Mouse (Mus musculus) cerebellum, adult 2 months (tissue): Measurements from ENCODE around the gene Gm13275. TPM values are rescaled to one million over a fixed set of nuclear protein-coding genes. Genes with fewer than 3 reads are reported as not detected.
"Not testable (repeated sequence)": the region's sequence is repeated elsewhere in the genome, so short reads cannot be mapped to it uniquely, and the experiment has no call there.

Experiments used
- DNase-seq, 2 experiments: peaks; one replicate each; pipeline ENCODE4 v3.0.0; 2021
- H3K27ac ChIP-seq: fragments of 200-500 bp; 2 replicates; pipeline ENCODE4 v1.5.1; 2012; ENCODE audit warnings: low read length, control low read depth, inconsistent platforms; ENCODE audit not compliant: insufficient read depth
- H3K27me3 ChIP-seq: fragments of 200-500 bp; 2 replicates; pipeline ENCODE4 v1.6.1; 2012; ENCODE audit warnings: inconsistent platforms, mild to moderate bottlenecking, low read length, moderate library complexity; ENCODE audit not compliant: control insufficient read depth, insufficient read depth
- H3K4me1 ChIP-seq: fragments of 200-500 bp; 2 replicates; pipeline ENCODE4 v1.6.1; 2011; ENCODE audit warnings: low read length; ENCODE audit not compliant: control insufficient read depth, insufficient read depth
- H3K4me3 ChIP-seq: fragments of 200-500 bp; replicated peaks from 2 replicates; pipeline ENCODE3; 2011; ENCODE audit warnings: mild to moderate bottlenecking, low read depth, low read length, control low read depth; ENCODE audit not compliant: insufficient read depth
- CTCF ChIP-seq: fragments of 200-500 bp; IDR thresholded peaks from 2 replicates; pipeline ENCODE4 v1.5.1; 2011; ENCODE audit warnings: low read depth, mild to moderate bottlenecking, control low read depth, low read length, moderate library complexity, borderline replicate concordance; ENCODE audit not compliant: insufficient read depth
- POLR2A ChIP-seq: fragments of 200-500 bp; IDR thresholded peaks from 2 replicates; pipeline ENCODE4 v1.6.1; 2011; ENCODE audit warnings: low read length, control low read depth, borderline replicate concordance; ENCODE audit not compliant: insufficient read depth
- WGBS: fragments of 180-500 bp; shearing (Covaris S2); methylation state at CpG from one replicate; pipeline ENCODE4 v1.1.7; 2018; 5-methylcytosine and 5-hydroxymethylcytosine counted together
- polyA plus RNA-seq: library from polyadenylated mRNA; depleted of rRNA; stranded (reverse); fragments of >200 nt; gene quantifications from 2 replicates; pipeline ENCODE4 v1.2.3, GENCODE M21; 2012; rRNA removed

The Gm13275 gene
- polyA plus RNA-seq: not detected in 2 replicates

GRCm38 (mm10) chr4:88793936-88794675 is at the start of gene Gm13275:
TSS of gene Gm13275 (plus strand) at chr4:88794487.
- peak; percentile 9; the same call in 1 of the 2 replicates for TF ChIP-seq CTCF
- not testable (repeated sequence) for H3K27ac ChIP-seq, H3K4me1 ChIP-seq, H3K4me3 ChIP-seq, H3K27me3 ChIP-seq
- under 1% methylated on average over 15 of the region's 52 CpGs for WGBS
- peak; percentile 61 to 81 for DNase-seq

GRCm38 (mm10) chr4:88749926-88750325 is 44.4 kb upstream of the Gm13275 start:
- Histone ChIP-seq H3K4me3 (no peak overlapping the region), H3K4me1 (no peaks in the 10 kb centered on the region), H3K27me3 (no peaks in the 10 kb centered on the region), H3K27ac (no peak overlapping the region)
- TF ChIP-seq POLR2A: no peak
- TF ChIP-seq CTCF: no peak
- 33% methylated on average over 6 of the region's 6 CpGs for WGBS
- no peak for DNase-seq

GRCm38 (mm10) chr4:88754818-88755340 is 39.4 kb upstream of the Gm13275 start, which contains the start of gene Gm13271:
TSS of gene Gm13271 (plus strand) at chr4:88754868.
- WGBS: 84% methylated on average over 15 of the region's 15 CpGs
- not testable (repeated sequence) for H3K4me3 ChIP-seq, H3K4me1 ChIP-seq, H3K27me3 ChIP-seq, H3K27ac ChIP-seq
- peak; percentile 77 to 80 for DNase-seq

GRCm38 (mm10) chr4:88756581-88757513 is 37.4 kb upstream of the Gm13275 start:
- peak; percentile 17 to 25 for DNase-seq
- not testable (repeated sequence) for H3K4me1 ChIP-seq, H3K27me3 ChIP-seq
- WGBS: 9% methylated on average over 28 of the region's 31 CpGs
- Histone ChIP-seq H3K4me3 (peak overlapping the region; percentile 70), H3K27ac (peak overlapping the region; percentile 41; the same call in 1 of the 2 replicates)

GRCm38 (mm10) chr4:88757628-88758031 is 36.7 kb upstream of the Gm13275 start:
- H3K27me3 ChIP-seq, H3K4me1 ChIP-seq, H3K27ac ChIP-seq: not testable (repeated sequence)
- TF ChIP-seq POLR2A (peak; percentile 20; the same call in 1 of the 2 replicates), CTCF (peak; percentile 70)
- H3K4me3 ChIP-seq: peak overlapping the region; percentile 70
- 0% methylated on average over 21 of the region's 21 CpGs for WGBS
- DNase-seq: peak; percentile 89 to 94

- not testable (repeated sequence) for H3K4me1 ChIP-seq, H3K4me3 ChIP-seq, H3K27me3 ChIP-seq, DNase-seq, H3K27ac ChIP-seq
- 91% methylated on average over 9 of the region's 9 CpGs for WGBS
Measured at GRCm38 (mm10) chr4:88758751-88759150, 35.5 kb upstream of the Gm13275 start.

- H3K4me3 ChIP-seq, H3K27ac ChIP-seq, H3K27me3 ChIP-seq, H3K4me1 ChIP-seq: not testable (repeated sequence)
- DNase-seq: peak; percentile 45 to 47
- WGBS: 24% methylated on average over 9 of the region's 14 CpGs
Measured at GRCm38 (mm10) chr4:88759610-88760268, 34.5 kb upstream of the Gm13275 start, which contains the start of gene Gm13283. TSS of gene Gm13283 (plus strand) at chr4:88760119.

- not testable (repeated sequence) for H3K27me3 ChIP-seq, H3K4me3 ChIP-seq, H3K4me1 ChIP-seq, H3K27ac ChIP-seq
- under 1% methylated on average over 28 of the region's 28 CpGs for WGBS
- peak; percentile 74 to 79 for DNase-seq
Measured at GRCm38 (mm10) chr4:88760431-88760830, 33.9 kb upstream of the Gm13275 start.

- H3K4me3 ChIP-seq, H3K27ac ChIP-seq, H3K27me3 ChIP-seq, H3K4me1 ChIP-seq: not testable (repeated sequence)
- 72% methylated on average over 6 of the region's 8 CpGs for WGBS
- DNase-seq: peak; percentile 72 to 74
Measured at GRCm38 (mm10) chr4:88761776-88762175, 32.5 kb upstream of the Gm13275 start.

GRCm38 (mm10) chr4:88762341-88762740 is 31.9 kb upstream of the Gm13275 start:
- H3K27me3 ChIP-seq, H3K4me1 ChIP-seq, H3K27ac ChIP-seq, H3K4me3 ChIP-seq: not testable (repeated sequence)
- peak; percentile 34 to 37 for DNase-seq
- 68% methylated on average over 9 of the region's 9 CpGs for WGBS
